Mouse (Mus musculus) lung, adult 2 months (tissue): ENCODE data around the gene Wnt6.

ENCODE experiments used
- CTCF ChIP-seq: fragments of 200-500 bp; IDR thresholded peaks from 2 replicates; pipeline ENCODE4 v1.5.1; 2011; ENCODE audit warnings: mild to moderate bottlenecking, low read length, control low read depth; ENCODE audit not compliant: insufficient read depth
- POLR2A ChIP-seq: fragments of 200-500 bp; IDR thresholded peaks from 2 replicates; pipeline ENCODE4 v1.6.1; 2011; ENCODE audit warnings: low read depth, mild to moderate bottlenecking, control low read depth, low read length, borderline replicate concordance; ENCODE audit errors: extremely low read depth

- TF ChIP-seq CTCF (no peak), POLR2A (no peak)
Observed at GRCm38 (mm10) chr1:74791249-74791648, 19.6 kb downstream of the Wnt6 start, which contains the start of gene Wnt10a.
